Mouse (Mus musculus): ENCODE data around the gene Ubl3.

Gene Ubl3

DNA sequence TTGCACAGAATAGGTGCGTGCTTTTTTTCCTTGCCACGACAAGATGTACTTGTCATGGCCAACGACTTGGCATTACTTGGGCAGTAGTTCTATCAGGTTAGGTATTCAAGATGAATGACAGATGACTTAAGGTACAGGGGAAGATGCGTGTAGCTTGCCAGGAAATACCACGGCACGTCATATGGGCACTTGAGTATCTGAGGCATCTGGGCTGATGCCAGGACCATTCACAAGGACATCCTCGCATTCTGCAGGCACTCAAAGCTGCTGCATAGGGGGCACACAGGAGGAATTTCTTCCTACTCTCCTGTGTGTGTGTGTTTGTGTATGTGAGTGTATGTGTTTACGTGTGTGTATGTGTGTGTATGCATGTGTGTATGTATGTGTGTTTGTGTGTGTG lies 9.6 kb upstream of the Ubl3 start:
- ATAC-seq (ENCODE audit: low TSS enrichment): no peak

DNA sequence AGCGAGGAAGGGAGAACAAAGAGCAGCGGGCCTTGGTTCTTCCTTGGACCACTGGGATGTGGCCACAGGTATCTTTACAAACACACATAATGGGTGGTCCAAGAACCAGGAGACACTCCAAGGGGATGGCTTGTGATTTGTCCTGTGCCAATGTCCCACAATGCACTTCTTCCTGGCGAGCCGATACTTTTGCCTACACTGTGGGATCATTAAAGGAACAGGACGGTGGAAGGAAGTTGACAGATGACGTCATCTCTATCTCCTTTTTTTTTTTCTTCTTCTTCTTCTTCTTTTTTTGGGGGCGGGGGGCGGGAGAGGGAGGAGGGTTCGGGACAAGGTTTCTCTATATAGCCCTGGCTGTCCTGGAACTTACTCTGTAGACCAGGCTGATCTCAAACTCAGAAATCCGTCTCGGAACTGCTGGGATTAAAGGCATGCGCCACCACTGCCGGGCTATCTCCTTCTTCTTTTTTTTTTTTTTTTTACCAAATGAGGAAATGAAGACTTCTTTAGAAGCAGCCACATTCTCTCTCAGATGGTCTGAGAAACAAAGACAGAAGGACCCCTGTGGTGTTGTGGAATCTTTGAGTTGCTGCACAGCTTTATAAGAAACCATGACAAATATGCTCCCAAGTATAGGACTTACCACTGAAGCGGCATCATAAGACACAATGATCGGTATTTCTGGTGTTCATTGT lies 6.8 kb upstream of the Ubl3 start:
- ATAC-seq (ENCODE audit: low TSS enrichment): no peak

DNA sequence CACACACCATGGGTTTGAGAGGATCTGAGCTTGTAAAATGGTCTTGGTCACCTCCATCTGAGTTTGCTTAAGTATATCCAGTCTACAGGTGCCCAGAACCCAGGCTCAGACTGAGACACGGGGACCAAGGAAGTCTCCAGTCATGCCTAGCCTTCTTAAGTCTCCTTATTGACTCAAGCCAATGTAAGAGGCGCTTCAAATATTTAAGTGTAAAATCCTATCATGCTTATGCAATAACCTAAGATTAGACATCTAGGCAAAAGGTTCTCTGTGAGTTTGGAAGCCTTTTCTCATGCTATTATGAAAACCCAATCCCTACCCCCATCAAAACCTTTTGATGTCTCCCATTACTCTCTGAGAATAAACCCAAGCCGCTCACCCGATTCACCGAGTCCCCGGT lies 5.9 kb upstream of the Ubl3 start:
- ATAC-seq (ENCODE audit: low TSS enrichment): no peak

DNA sequence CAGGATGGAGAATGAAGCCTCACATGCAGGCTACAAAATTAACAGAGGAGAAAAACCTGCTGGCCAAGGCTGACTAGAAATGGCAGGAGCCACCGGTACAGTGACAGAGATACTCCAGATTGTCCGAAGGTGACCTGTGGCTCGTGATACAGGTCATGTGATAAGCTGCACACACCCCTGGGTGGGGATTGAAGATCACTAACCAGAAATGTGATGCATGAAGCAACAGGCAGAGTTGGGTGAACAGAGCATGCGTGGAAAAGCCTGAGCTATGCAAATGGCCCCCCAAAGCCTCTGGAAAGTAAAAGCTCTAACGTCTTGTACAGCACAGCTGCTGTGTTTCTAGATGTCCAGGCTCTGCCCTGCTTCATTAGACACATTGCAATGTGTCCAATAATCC lies 3.9 kb upstream of the Ubl3 start:
- ATAC-seq (ENCODE audit: low TSS enrichment): no peak

DNA sequence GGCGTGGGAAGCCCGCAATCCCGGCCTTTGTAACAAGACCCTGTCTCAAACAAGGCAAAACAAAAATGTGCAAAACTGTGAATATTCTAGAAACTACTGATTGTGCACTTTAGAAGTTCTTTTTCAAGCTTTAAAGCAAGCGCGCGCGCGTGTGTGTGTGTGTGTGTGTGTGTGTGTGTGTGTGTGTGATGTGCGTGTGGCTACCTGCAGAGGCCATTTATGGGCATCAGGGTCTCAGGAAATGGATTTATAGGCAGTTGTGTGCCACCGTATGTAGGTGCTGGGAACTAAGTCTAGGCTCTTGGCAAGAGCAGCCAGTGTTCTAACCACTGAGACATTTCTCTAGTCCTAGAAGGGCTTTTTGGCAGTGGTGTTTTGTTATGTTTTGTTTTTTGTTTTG lies 2.6 kb upstream of the Ubl3 start:
- ATAC-seq (ENCODE audit: low TSS enrichment): no peak

DNA sequence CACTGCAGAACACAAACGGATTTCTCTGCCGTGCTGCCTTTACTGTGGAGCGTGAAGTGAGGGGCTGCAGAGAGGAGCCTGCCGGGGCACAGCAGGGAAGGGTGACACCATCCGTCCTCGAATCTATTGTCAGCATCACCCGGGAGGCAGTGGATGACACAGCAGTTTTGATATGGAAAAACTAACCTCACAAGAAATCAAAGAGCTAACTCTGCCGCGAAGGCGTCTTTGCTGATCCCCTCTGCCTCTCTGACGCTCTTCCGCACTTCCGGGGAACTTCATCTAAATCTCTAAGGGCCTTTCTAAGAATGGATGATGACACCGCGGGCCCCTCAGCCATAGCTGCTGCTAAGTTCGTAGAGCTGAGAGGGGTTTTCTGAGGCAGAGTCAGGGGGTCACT lies 2.1 kb upstream of the Ubl3 start:
- no peak for ATAC-seq (ENCODE audit: low TSS enrichment)

DNA sequence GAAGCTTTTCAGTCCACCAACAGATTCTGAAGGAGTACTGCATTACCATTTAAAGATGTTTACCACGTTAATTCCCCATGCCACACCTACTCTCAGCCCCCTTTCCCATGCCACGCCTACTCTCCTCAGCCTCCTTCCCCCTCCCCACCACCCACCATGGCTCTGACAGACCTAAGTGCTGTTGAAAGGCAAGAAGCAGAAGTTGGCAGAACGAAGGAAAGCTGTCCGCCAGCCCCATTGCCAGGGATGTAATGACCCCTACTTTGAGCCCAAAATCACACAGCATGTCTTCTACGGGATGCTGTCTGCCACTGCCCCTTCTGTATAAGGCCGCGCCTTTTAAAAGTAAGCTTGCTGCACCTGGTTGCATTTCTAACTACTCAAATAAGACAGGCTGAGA lies 1.7 kb upstream of the Ubl3 start:
- no peak for ATAC-seq (ENCODE audit: low TSS enrichment)

DNA sequence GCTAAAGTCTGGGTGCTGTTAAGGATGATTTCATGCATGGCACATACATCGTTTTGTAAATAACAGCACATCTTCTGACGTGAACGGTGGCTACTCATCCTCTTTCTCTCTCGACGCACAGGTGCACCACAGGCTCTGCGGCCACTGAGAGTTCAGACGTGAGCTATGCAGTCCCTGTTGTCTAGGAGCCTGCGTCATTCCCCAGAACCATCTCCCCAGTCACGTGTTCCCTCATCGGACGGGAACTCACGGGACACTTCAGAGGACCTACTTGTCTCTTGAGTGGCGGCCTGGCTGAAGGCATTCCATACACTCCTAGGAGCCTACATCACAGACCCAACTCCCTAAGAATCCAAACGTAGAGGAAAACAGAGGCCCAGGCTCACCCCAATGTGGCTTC lies 1.1 kb upstream of the Ubl3 start:
- no peak for ATAC-seq (ENCODE audit: low TSS enrichment)

DNA sequence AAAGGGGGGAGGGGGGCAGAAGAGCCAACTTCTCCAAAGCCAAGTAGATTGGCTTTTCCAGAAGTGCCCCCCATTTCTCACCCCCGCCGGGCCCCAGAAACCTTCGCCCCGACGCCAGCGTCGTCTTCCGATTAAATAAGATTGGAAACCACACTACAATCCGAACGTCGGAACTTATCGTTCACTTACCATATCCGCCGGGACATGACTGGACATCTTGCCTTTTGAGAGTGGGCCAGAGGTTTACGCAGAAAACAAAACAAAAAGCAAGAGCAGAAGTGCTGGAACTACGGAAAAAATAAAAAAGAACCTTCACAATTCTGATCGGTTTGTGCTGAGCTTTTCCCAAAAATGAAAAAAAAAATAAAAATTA lies 839 bp downstream of the Ubl3 start:
- ATAC-seq (ENCODE audit: low TSS enrichment): no peak

DNA sequence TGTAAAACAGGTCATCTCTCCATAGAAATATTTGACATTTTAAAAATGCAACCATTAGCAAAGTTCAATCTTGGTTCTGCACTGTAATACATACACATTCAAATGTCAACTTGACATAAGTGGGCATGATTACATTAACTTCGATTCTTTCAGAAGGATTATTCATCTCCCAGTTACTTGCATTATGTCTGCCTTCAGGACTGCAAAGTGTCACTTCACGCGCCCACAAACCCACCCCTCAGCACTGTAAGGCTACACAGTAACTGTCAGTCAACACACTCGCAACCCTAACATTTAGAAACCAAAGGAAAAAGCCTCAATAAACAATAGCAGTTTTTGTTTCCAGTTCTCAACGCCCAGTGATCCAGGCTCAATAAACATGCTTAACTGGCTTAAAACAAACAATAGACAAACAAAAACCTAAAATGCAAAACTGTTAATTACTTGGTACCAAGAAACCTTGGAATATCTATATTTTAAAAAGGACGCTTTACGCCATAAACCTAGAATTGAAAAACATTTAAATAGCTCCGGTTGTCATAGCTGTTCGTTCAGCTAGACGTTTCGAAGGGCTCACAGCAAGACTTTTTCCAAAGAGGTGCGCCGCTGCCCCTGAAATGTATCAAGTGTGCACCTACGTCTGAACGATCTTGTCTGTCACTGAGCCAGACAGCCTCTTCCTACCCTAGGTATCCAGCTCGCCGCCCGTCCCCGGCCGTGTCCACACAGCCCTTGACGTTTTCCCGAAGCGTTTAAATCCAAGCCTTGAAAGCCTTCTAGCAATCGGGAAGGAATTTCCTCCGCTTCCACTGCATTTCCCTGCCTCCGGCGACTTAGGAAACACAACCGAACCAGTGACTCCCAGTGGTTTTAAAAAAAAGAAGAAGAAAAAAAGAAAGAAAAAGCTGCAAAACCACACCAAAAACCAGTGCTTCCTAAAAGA lies 1.5 kb downstream of the Ubl3 start:
- ATAC-seq (ENCODE audit: low TSS enrichment): no peak

DNA sequence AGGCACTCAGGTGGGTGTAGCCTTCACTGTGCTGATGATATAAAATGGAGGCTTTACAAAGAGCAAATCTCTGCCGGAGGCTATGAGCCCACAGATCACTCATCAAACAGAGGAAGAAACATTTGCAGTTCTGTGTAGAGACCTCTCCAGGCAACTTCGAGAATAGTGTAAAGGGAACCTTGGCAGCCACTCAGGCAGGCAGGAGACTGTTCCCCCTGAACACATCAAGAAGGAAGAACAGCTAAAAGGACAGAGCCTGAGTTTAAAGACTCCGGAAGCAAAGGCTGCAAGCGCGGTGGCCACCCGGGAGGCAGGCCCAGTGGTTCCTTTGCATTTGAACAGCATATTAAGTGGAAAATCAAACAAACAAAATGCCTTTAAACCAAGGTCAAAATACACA lies 2.2 kb downstream of the Ubl3 start:
- ATAC-seq (ENCODE audit: low TSS enrichment): no peak

DNA sequence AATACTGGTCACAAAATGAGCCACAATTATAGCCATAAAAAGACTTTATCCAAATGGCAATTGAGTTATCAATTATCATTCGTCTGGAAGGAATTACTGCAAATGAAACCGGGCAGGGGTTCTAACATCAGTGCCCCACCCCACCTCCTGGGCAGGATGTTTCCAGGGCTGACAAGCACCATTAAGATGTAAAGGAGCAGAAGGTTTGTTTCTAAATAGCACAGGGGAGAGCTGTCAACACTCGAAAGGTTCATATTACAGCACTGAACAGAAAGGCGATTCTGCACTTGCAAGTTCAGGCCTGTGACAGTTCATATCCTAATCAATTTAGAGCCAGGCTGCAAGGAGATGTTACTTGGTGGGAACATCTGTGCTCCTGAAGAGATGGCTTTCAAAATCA lies 3.3 kb downstream of the Ubl3 start:
- no peak for ATAC-seq (ENCODE audit: low TSS enrichment)

DNA sequence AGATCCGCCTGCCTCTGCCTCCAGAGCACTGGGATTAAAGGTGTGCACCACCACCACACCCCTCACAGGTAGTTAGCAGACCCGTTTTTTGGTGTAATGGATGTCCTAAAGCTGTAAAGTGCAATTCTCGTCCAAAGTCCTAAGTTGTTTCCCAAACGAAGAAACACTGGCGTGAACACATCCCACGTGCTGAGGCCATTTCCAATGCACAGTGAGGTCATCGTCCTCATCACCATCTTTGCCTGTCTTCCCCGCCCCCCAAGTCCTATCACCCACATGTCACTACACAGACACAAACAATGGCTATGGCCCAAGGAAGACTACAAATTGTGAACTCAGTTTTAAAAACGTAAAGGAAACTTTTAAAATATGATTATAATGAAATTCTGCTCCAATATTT lies 4.0 kb downstream of the Ubl3 start:
- no peak for ATAC-seq (ENCODE audit: low TSS enrichment)

DNA sequence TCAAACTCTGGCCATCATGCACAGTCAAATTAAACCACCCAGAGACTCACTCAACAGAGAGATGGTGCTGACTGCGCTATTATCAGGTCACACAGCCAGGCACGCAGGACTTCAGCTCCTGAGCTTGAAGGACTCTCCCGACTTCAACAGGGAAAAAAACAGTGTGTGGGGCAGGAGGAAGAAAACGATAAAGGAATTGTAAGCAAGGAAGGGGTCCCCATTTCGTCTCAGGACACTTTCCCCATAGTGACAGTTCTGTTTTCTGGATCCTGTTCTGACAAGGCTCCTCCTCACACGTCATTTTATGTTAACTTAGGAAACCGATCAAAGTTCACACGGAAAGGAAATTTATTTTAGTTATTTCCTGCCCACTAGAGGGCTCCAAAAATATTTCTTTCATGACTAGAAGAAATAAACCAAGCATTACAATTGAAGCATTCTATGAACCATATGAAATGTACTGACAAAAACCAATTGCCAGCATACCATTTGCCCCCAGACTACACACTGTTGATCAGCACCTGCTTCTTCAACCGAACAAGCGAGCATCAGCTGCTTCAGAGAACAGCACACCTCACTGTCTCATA lies 4.6 kb downstream of the Ubl3 start:
- ATAC-seq (ENCODE audit: low TSS enrichment): no peak

DNA sequence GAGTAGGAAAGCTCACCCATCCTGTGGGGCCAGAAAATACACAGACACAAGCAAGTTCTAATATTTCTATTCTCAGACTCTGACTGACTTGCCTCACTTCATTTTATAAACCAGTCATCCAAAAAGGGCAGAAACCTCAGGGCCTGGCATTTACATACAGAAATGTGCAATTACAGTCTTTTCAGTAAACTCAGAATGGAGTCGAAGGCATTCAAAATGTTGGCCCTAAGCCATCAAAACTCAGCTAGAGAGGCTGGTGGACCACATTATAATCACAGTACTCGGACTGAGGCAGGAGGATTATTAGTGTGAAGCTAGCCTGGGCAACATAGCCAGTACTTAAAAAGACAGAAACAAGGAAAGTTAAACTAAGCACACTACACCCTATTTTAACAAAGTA lies 5.6 kb downstream of the Ubl3 start:
- ATAC-seq (ENCODE audit: low TSS enrichment): no peak

DNA sequence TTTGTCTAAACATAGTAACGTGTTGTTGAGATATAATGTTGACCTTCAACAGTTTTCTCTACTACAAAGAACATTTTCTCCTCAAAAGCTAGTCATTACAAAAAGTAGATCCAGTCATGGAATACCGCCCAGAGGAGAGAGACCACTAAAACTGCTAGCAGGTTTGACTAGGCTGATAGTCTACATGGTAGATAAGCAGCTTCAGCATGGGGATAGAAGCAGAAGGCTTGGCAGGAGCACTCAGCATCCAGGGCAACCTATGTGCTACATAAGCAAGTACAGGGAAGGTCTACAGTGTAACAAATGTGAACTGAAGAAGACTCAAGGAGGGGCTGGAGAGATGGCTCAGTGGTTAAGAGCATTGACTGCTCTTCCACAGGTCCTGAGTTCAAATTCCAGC lies 7.9 kb downstream of the Ubl3 start:
- ATAC-seq (ENCODE audit: low TSS enrichment): no peak

DNA sequence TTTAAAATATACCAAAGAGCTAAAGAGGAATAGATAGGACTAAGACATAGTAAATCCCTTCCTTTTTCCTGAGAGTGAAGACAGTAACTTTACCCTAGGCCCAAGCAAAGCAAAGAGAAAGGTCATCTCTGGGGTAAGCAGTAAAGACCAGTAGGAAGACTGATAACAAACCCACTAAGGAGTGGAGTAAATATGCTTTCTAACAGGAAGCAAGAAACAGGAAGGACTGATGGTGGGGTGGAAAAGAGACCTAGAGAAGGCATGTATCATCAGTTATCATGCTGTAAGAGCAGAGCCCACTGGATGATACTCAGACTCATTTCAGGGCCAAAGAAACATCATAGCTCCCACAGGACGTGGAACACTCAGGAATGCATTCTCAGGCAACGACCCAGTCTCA lies 10.4 kb downstream of the Ubl3 start:
- ATAC-seq (ENCODE audit: low TSS enrichment): no peak

DNA sequence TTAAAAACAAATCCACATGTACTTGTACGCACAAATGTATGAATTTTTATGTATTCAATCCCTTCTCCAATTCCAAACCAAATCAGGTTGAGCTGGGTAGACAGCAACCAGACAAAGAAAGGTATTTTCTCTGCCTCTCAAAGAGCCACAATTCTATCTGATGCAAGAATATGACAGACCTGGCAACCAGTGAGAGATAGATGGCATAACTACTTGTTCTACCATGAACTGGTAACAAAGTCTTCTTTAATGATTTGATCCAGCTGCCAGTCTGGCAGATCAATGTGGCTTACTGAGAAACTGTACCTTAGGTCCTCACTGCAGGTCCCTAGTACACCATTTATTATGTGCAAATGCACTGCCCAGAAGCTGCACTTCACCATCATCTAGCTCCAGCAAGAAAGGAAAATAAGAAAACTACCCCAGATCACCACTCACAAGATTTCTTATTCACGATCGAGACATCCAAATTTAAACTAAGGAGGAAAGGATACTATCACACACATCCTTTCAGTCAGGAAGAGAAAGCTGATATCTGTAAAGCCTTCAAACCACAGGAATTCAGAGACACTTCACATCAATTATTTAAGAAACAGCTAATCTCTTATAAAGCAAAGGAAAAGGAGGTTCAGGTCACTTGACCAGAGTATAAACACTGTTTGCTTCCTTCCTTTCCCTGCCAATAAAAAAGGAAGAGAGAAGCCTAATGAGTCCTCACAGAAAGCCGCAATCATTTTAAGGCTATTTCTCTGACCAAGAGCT lies 16.7 kb downstream of the Ubl3 start:
- ATAC-seq (ENCODE audit: low TSS enrichment): no peak

DNA sequence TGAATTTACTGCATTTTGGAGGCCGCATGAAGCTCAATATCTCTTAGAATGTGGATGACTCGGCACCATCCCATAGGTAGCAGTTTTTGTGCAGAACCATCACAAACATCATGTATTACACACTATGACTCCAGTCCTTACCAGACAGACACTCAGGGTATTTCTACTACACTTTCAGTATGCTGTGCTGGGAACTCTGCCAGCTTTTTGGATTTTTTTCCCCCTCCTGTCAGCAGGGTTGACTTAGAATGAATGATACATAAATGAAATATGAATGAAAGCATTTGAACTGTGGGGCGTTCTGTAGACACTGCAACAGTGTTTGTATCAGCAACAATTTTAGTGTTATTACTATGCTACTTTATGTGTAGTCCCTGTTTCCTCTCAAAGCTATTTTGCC lies 17.9 kb downstream of the Ubl3 start:
- no peak; the same call in 1 of the 2 replicates for ATAC-seq (ENCODE audit: low TSS enrichment)

DNA sequence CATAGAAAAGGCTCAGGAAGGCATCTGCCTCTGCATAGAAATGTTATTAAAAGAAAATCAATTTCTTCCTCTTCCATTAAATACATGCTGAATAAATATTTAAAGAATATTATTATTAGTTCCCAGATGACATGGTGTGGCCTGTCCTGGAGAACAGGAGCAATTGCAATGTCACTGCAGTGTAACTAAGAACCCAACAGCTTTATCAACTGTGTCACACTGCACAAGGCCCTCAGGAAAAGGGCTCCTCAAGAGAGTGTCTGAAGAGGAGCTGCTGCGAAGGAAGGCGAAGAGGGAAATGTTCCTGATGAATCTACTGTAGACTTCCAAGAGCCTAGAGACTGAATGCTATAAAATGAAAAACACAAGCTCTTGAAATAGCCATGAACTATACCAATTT lies 18.7 kb downstream of the Ubl3 start:
- ATAC-seq (ENCODE audit: low TSS enrichment): 0 out of 2 replicates have a peak, but pooled peaks have one; percentile 26

DNA sequence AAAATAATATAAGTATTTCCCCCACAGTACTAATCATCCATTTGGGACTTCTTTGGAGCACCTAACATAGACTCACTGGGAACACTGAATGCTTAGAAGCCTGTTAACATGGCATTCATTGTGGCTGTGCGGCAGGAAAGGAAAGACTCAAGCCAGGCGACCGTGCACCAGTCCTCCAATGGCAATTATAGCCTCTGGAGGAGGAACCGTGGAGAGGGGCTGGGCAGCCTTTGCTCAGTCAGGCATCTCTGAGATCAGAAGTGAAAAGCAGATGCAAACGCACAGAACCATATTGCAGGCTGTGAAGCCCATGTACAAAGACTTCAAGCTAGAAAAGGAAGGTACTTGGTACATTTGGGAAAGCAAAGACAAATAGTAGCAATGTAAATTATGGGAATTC lies 20.4 kb downstream of the Ubl3 start:
- ATAC-seq (ENCODE audit: low TSS enrichment): no peak

DNA sequence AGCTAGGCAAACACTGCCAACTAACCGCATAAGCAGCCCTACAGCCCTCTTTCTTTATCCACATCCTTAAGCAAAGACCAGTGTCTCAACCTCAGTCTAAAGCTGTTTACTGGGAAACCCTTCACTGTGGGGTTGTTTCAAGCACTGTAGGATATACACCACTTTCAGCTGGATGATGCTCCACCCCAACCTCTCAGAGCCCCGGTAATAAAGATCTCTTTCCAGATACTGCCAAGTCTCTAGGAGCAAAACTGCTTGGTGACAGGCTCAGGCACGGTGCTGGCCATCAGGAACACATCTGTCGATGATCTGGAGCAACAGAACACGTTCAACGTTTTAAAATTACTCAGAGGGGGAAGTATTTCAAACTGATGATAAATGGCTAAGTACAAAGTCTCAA lies 25.0 kb downstream of the Ubl3 start:
- ATAC-seq (ENCODE audit: low TSS enrichment): no peak

Data from frontal cortex, adult (tissue).